Mouse (Mus musculus): ENCODE results near the gene Map3k4. TPM values are rescaled to one million over a fixed set of nuclear protein-coding genes. Genes with fewer than 3 reads are reported as not detected.
A peak's percentile ranks its signal among the peaks of the same experiment; 100 is the strongest.
"Not testable (repeated sequence)": the region's sequence is repeated elsewhere in the genome, so short reads cannot be mapped to it uniquely, and the experiment has no call there.

Map3k4 gene
- polyA plus RNA-seq, 1 experiment, result 14.3 TPM

DNA sequence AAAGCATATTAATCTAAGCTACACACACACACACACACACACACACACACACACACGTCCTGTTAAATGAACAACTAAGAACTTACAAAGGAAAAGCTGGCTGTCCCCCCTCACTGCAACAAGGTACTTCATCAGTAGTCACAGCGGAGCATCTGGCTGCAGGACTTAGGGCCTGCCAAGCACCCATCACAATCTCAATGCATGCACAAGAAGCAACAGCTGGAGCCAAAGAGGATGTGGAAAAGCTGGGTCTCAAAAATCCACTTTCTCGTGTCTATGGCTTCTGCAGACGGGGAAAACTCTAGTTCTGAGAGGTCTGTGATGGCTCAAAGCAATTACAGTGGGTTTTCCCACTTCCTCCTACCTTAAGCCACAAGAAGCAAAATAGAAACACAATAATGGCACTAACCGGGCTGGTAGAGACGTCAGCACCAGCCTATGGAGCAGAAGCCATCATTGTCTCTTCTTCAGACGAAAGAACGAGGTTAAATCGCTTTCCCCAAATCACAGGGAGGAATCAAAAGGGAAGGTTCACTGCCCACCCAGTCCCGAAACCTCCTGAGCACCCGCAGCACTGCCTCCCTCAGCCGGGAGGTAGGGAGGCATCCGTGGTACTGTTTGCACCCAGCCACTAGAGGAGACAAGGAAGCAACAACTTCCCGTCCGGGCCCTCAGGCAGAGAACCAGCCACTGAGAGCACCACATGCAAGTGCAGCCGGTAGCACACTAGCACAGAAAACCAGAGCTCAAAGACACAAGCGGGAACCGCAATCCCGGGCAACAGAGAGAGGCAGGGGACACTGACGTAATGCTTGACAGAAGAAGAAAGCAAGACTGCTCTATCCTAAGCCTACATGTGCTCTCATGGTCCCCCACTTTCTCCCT lies 11.1 kb downstream of the Map3k4 start:
- no peak for DNase-seq (ENCODE audit: low spot score)

DNA sequence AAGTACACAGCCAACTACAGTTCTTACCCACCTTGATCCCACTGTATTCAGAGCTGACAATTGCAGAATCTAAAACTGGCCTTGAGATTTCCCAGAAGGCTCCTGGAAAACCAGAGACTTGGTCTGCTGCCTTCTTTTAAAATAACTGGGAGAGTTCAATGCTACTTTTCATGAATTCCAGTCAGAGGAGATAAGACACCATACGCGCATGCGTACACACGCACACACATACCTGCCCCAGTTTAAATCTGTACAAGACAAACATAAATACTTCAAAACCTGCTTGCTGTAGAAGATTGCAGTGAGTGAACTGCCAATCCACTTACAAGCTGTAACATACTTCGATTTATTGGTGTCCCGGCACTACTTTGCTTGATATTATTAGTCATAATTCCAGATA lies 13.9 kb downstream of the Map3k4 start:
- no peak for DNase-seq (ENCODE audit: low spot score)

DNA sequence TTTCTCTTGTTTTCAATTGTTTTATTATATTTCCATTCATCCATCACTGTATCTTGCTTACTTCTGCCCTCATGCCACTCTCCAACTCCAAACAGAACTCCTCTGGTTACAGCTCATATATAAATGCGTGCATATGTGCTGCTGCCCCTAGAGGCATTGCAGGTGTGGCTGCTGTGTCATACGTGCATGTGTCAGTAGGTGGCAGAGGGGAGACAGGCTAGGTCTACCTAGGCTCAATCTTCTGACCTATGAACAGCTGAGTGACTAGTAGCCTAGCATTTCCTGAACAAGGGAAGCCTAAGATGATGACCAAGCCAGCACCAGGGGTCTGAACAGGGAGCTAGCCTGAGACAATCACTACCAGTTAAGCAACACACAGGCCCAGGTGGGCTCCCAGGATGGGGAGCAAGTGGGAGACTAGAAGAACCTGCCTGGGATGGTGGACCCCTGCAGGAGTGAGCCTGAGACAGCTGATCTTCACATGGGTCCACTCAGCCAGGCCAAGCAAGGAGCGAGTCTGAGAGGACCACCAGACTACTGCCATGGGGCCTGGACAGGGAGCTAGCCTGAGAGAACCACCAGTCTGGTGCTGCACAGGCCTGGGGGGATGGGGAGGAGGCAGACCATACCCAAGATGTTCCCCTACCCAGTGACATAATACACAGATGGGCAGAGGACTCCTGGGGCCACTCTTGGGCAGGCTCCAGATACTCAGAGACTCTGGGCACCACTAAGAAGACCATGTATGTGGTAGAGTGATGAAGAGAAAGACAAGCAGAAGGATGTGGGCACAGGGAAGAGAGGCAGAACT lies 17.5 kb downstream of the Map3k4 start:
- DNase-seq (ENCODE audit: low spot score), result no peak

DNA sequence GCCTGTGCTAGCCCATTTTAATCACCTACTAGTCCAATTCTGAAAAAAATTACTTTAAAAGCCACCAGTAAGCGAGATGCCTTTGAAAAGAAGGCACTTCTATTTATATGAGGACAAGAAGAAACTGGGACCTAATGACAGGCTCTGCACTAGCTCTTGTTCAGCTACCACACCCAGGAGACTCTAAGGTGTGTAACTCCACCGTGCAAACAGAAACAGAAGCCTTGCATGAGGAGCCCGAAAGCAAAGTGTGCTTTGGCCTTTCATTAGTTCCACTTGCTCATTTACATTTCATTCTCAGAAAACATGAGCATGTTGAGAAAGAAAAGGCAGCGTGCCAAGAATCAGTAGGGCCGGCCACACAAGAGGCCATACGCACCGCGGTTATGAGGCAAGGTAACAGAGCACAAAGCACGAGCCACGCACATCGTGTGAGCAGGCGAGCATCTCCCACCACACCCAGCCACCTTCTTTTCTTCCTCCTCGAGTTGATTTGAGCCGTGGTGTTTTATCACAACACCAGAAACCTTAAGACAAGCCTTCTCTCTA lies 18.4 kb downstream of the Map3k4 start:
- peak; percentile 19 for DNase-seq (ENCODE audit: low spot score)

DNA sequence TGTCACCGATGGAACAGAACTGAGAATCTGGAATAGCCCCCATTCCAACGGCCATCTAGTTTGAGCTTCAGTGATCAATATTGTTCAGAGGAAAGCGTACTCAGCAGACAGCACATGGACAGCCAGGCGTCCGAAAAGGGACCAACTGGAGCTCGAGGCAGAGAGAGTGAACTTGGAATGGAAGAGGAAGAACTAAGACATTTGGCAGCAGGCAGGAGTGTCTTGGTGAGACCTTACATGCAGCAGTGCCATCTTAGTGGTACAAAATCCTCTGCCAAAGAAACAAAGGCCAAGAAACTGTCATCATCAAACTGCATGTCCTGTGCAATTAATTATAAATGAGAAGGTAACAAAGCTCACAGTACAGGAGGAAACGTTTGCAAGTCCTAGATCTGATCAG lies 19.2 kb downstream of the Map3k4 start:
- no peak for DNase-seq (ENCODE audit: low spot score)

DNA sequence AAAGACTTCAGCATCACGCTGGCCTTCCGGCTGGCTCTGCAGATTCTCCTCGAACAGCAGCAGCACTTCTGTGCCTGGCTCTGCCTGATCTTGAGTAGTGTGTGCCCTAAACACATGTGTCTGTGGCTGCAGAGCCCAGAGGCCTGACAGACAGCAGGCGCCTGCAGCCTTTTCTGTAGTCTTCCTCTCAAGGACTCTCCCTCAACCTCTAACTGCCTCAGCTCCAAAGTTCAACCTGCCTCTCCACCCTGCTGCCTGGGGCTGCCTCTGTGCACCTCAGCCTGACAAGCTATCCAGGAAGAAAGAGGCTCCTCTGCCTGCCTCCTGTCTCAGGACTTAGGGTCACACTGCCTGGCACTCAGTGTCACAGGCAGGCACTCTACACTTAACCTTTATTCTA lies 20.6 kb downstream of the Map3k4 start:
- no peak for DNase-seq (ENCODE audit: low spot score)

DNA sequence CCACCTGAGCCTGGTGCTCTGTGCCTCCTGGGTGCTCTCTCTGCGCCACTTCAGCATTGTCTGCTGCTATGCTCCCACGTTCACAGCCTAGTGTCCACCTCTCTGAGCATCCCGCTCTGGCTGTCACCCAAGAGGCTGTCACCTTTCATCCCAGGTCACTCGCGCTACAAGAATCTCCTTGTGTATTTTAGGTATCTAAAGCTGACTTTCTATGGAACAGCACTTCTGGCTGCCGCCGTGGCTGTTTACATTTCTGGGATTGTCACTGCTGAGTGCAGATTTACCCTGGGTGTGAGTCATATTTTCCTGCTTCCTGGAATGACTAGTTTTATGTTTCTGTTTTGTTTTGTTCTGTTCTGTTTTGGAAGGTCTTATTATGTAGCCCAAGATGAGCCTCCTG lies 21.3 kb downstream of the Map3k4 start:
- no peak for DNase-seq (ENCODE audit: low spot score)

DNA sequence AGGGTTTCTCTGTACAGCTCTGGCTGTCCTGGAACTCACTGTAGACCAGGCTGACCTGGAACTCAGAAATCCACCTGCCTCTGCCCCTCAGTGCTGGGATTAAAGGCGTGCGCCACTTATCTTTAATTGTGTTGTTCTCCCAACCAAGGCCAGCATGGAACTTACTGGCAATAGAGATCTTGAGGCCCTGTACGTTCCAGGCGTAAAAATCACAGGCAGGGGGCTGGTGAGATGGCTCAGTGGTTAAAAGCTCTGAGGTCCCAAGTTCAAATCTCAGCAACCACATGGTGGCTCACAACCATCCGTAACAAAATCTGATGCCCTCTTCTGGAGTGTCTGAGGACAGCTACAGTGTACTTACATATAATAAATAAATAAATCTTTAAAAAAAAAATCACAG lies 22.7 kb downstream of the Map3k4 start:
- DNase-seq (ENCODE audit: low spot score), result not testable (repeated sequence)

DNA sequence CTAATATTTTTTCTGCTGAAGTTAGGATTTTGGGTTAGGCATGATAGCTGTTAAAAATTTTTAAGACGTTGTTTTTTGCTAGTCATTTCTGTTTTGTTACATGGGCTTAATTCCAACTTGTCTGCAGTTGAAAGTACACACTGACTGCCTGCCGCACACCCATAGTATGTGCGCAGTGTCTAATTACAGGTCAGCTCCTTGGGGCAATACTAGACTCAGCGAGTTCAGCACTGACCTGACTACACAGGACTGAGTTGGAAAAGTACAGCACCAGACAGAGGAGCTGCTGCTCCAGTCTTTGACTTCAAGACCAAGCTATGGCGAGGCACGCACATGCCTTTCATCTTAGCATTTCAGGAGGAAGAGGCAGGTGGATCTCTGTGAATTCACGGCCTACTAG lies 24.2 kb downstream of the Map3k4 start:
- DNase-seq (ENCODE audit: low spot score), result peak; percentile 16

DNA sequence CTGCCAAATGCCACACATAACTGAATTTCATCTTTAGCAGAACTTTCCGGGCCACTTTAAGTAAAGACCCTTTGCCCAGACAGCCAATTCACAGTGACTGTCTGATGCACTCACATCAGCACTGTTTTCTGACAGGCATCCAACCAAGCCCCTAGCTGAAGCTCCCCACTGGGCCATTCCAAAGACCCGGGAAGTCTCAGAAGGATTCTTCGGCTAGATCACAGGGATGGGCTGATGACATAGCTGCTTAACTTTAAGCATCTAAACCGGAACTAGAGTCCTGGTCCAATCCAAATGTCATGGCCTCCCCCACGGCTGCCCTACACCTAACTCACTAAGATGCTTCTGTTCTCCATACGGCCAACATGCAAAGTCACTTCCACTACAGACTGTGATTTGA lies 25.0 kb downstream of the Map3k4 start:
- no peak for DNase-seq (ENCODE audit: low spot score)

DNA sequence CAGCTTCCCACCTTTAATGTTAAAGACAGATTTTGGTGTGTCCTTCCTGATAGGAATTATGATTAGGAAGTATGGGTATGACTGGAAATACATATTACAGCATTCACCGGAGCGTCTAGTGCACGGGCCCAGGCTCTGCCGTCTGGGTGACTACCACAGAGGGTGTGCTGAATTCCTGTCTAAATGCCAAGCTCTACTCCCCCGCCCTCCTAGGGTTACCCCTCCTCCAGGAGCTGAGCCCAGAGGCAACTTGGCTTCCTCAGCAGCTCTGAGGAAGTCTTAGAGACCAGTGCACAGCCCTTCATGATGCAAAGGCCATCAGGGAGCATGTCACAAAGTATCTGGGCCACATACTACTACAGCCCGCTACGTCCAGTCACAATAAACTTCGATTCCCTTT lies 25.7 kb downstream of the Map3k4 start:
- DNase-seq (ENCODE audit: low spot score), result no peak

DNA sequence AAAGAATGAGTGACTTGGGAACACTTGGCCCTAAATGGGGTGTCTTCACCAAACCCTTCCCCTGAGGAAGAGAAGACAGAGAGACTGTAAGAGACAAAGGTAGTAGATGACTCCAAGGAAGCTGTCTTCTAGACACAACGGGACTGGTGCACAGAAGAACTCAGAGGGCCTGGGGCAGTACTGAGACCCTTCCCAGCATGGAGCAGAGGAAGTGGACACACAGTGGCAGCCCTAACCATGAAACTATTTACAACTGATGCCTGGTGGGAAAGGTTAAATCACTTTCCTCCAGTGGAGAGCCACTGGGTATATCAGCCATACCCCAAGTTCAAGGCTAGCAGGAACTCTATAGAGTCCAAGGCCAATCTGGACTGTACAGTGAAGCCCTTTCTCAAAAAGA lies 26.2 kb downstream of the Map3k4 start:
- no peak for DNase-seq (ENCODE audit: low spot score)

DNA sequence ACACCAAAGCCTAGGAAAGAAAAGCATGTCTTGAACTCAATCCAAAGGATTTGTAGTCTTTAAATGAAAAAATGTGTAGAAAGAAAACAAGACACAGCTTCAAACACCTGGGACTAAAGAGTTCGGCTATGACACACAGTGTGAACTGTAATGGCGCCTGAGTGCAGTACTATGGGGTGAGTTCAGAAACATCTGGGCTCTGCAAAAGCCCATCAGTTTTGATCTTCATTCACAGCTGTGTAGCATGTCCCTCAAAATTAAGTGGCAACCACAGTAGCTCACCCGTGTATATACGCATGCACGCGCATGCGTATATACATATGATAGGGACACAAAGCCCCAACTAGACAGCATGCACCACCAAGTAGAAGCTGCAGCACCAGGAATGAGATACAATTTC lies 27.4 kb downstream of the Map3k4 start:
- no peak for DNase-seq (ENCODE audit: low spot score)

DNA sequence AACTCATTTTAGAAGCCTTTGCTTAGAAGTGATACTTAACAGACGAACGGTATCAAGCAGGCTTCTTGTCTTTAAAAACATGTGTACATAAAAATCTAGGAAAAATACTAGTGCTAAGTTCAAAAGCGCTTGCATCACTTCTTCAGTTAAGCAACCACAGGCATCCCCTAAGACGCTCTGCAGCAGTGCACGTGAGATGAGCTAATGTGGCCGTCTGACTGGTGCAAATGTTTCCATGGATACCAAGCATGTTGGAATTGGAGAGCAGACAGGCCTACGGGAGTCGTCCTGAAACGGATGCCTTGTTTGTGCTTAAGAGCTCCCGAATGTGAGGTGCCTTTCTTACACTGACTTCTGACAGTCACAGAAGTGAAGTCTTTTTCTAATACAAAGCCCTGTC lies 27.9 kb downstream of the Map3k4 start:
- no peak for DNase-seq (ENCODE audit: low spot score)

DNA sequence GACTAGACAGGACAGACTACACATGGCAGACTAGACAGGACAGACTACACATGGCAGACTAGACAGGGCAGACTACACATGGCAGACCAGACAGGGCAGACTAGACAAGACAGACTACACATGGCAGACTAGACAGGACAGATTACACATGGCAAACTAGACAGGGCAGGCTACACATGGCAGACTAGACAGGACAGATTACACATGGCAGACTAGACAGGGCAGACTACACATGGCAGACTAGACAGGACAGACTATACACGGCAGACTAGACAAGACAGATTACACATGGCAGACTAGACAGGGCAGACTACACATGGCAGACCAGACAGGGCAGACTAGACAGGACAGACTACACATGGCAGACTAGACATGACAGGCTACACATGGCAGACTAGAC lies 28.8 kb downstream of the Map3k4 start:
- not testable (repeated sequence) for DNase-seq (ENCODE audit: low spot score)

DNA sequence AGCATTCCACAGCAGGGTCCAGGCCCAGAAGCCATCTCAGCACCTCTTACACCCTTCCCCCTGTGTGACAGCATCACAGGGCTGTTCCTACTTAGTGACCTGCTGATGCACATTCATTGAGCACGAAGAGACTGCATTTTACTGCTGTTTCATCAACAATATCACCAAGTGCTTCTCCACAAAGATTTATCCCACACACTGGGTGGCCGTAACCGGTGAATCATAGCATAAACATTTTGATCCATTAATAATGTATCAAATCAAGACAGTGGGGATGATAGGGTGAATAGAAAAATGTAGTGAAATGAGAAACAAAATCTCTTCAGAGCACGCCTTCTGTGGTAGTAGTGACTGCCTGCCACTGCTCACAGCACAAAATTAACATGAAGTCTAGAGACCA lies 29.7 kb downstream of the Map3k4 start:
- DNase-seq (ENCODE audit: low spot score), result no peak

DNA sequence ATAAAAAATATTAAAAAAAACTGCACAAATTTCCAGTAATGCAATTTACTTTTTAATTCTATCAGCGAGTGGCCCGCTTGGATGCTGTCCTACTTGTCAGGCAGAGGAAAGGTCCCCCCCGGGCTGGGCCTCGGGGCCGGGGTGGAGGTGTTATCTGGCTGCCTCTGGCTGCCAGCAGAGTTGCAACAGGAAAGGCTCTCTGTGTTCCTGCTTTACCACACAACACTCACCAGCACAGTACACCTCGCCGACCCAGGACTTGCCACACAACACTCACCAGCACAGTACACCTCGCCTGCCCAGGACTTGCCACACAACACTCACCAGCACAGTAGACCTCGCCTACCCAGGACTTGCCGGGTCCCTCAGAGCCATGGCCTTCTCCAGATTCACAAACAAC lies 38.8 kb downstream of the Map3k4 start:
- no peak for DNase-seq (ENCODE audit: low spot score)

DNA sequence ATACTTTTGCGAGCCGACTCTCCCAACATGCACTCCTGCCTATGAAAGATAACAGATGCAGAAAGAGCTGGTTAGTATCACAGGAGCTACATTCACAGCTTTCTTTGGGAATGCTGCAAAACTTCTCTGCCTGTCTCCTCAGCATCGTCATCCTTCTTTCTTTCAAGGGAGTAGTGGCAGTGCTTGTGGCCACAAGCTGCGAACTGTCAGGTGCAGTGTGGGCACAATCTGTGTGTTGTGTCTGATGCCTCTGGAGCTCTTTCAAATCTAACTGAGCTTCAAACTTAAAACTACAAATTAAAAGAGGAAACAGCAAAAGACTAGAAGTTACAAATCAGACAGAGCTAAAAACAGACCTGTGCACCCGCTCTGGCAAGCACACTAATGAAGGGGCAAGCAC lies 40.5 kb downstream of the Map3k4 start:
- DNase-seq (ENCODE audit: low spot score), result no peak

DNA sequence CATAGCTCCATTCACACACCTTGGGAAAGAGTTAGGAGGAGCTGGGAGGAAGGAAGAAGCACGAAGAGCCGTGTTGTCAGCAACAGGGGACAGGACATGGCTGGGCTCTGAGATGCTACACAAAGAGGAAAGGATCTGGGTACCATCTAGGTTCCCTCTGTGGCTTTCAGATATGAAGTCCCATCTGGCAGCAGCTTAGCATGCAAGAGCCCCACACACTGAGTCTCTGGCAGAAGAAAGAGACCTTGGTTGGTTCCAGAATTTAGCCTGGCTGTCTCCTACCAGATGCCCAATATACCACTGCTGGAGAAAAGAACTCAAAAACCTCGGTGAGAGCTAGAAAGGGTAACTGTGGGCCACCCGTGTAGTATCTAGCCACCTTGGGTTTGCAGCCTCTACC lies 41.3 kb downstream of the Map3k4 start:
- no peak for DNase-seq (ENCODE audit: low spot score)

DNA sequence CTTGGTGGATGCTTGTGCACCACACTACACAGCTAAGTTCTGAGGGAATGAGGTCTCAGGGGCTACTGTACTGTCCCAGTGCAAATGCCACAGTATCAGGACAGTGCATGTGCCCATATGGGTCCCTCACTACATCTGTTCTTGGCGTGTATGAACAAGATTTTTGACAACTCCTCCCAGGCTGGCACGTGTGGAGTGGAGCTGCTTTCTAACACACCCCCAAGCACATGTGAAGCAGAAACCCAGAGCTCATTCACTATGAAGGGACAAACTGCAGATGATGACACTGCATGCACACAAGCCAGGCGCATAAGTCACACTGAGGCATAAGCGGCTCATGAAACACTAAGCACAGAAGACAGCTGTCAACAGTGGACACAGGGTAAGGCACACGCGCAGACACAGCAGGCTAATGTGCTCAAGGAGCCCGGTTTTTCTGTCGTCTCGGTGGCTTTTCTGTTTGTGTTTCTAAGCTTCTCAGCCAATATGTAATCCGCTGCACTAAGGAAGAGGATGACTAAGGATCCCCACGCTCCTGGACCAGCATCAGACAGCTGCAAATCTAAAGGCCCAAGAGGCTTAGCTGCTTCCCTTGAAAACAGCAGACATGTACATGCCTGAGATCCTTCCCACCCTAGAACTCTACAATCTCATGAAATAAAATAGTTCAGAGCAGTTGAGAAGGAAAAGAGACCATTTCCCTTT lies 41.9 kb downstream of the Map3k4 start:
- no peak for DNase-seq (ENCODE audit: low spot score)

DNA sequence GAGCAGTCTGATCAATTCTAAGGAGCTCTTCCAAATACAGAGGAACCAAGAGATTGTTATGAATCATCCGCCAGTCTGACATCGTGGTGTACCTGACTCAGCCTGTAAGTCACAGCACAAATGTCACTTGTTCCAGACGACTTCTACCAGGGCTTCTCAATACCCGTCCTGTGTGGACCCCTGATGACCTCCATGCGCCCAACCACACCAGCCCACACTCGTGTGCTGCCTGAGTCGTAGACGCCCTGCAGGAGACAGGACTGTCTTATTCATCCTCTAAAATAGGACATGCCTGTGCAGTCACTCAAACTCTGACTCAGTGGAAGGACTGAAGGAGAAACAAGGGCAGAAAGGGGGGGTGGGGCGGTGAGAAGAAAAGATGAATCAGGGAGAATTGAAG lies 42.8 kb downstream of the Map3k4 start:
- no peak for DNase-seq (ENCODE audit: low spot score)

DNA sequence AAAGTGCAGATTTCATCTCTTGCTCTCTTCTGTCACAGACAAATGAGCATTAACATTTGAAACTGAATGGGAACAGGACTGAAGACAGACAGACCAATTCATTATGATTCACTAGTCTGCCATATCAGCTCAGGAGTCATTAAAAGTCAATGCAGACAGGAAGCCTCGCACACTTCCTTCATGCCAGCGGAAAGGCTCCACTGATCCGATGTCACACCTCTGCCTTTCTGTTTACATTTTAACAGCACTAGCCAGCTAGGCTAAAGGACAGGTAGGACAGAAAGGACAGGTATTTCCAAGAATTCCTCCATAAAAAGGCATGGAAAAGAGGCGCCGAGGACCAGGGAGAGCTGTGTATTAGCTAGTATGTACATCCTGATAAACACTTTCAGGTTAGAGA lies 45.6 kb downstream of the Map3k4 start:
- DNase-seq (ENCODE audit: low spot score), result no peak

Data from urinary bladder, adult 2 months (tissue).